Mouse (Mus musculus): Measurements from ENCODE around the gene E2f7.

GRCm38 (mm10) chr10:110788049-110788752 is 43.0 kb downstream of the E2f7 start:
- TF ChIP-seq CTCF (IDR thresholded peaks at IDR 0.05; ENCODE audit: low read depth) (no peak), EP300 (IDR thresholded peaks at IDR 0.05; ENCODE audit: low read depth) (no peak)

Data from heart, postnatal 0 days (tissue).